ENCODE assay signal across 10 mouse cellular contexts in the genomic region with DNA sequence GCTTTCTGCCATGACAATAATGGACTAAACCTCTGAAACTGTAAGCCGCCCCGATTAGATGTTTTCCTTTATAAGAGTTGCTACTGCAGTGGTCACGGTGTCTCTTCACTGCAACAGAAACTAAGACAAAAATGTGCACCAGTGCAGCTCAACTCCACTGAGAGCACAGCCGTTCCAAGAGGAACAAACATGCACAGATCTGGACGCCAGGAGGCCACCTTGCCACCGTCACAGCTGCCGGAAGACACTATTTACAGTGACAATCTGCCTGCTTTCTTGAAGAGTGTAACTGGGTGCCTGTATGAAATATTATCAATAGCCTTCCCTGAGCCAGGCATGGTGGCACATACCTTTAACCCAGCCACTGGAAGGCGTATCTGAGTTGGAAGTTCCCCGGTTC. TPM values are rescaled to one million over a fixed set of nuclear protein-coding genes. Genes with fewer than 3 reads are reported as not detected.
DNase-seq lines count a peak whose midpoint lies in the region; ATAC-seq and TF ChIP-seq lines count a peak whose summit lies in the region.
"Had no signal": no experiment of that assay in that cellular context is flagged by ENCODE, and none has a peak within 500 bp of the region (broad histone marks: within the 10 kb centered on the region; RNA-seq: fewer than 3 reads in every experiment).

No protein-coding gene starts in this region.

- 52% methylated on average over 9 of the region's 9 CpGs for WGBS in lung, adult 2 months
- WGBS in liver, embryonic 13.5 days (ENCODE audit: insufficient replicate concordance): 65% methylated on average over 9 of the region's 9 CpGs
- 75% methylated on average over 9 of the region's 9 CpGs for WGBS in stomach, postnatal 0 days

- peak overlapping the region; percentile 4; the same call in 1 of the 2 replicates for H3K9ac ChIP-seq in liver, embryonic 13.5 days
- no peak overlapping the region for H3K9ac ChIP-seq in stomach, postnatal 0 days (ENCODE audit: low read length)

- no peak for ATAC-seq in liver, embryonic 13.5 days (ENCODE audit: low read depth)
- no peak for ATAC-seq in stomach, postnatal 0 days (ENCODE audit: low FRiP score, low TSS enrichment)

- TF ChIP-seq CTCF in lung, adult 2 months (IDR thresholded peaks at IDR 0.05; ENCODE audit: insufficient read depth, low read length): peak; percentile 46
- no peak; the same call in 1 of the 2 replicates for TF ChIP-seq CTCF in stomach, postnatal 0 days (IDR thresholded peaks at IDR 0.05; ENCODE audit: low read depth)

- H3K27ac ChIP-seq in brown adipose tissue, adult 24 weeks (replicated peaks; ENCODE audit: low read depth, low read length): 0 out of 2 replicates have a peak overlapping the region, but pooled peaks have one; percentile 16
- peak overlapping the region; percentile 40; the same call in 1 of the 2 replicates for H3K27ac ChIP-seq in liver, embryonic 13.5 days
- 0 out of 2 replicates have a peak overlapping the region, but pooled peaks have one; percentile 31 for H3K27ac ChIP-seq in stomach, postnatal 0 days (replicated peaks)

- no peak for TF ChIP-seq POLR2A in lung, adult 2 months (IDR thresholded peaks at IDR 0.05; ENCODE audit: borderline replicate concordance, extremely low read depth, low read depth, low read length)

- H3K36me3 ChIP-seq in liver, embryonic 13.5 days: peaks cover 56% of the 10 kb centered on the region
- no peaks in the 10 kb centered on the region for H3K36me3 ChIP-seq in stomach, postnatal 0 days (ENCODE audit: control insufficient read depth, insufficient read depth, low read length)

- no peaks in the 10 kb centered on the region for H3K27me3 ChIP-seq in liver, embryonic 13.5 days
- no peaks in the 10 kb centered on the region for H3K27me3 ChIP-seq in stomach, postnatal 0 days (ENCODE audit: control insufficient read depth, insufficient read depth, low read length)

- H3K4me1 ChIP-seq in lung, adult 2 months (ENCODE audit: control insufficient read depth, insufficient read depth, low read length): peaks cover 33% of the 10 kb centered on the region
- peaks cover 50% of the 10 kb centered on the region for H3K4me1 ChIP-seq in brown adipose tissue, adult 24 weeks (ENCODE audit: control insufficient read depth, insufficient read depth, insufficient read length, low read length)
- peaks cover 99% of the 10 kb centered on the region for H3K4me1 ChIP-seq in liver, embryonic 13.5 days (replicated peaks)
- H3K4me1 ChIP-seq in stomach, postnatal 0 days (replicated peaks; ENCODE audit: control insufficient read depth, insufficient read depth): peaks cover 13% of the 10 kb centered on the region

- H3K9me3 ChIP-seq in liver, embryonic 13.5 days (replicated peaks): no peaks in the 10 kb centered on the region
- no peaks in the 10 kb centered on the region for H3K9me3 ChIP-seq in stomach, postnatal 0 days (ENCODE audit: control insufficient read depth, low read length)
- H3K9me3 ChIP-seq: G1E had no signal

- no peak for DNase-seq in lung, adult 2 months
- no peak for DNase-seq in lung, postnatal 25 days (ENCODE audit: low spot score)
- no peak for DNase-seq in liver, embryonic 13.5 days
- DNase-seq in stomach, postnatal 0 days (ENCODE audit: low spot score): no peak
- no peak for DNase-seq in adrenal gland, postnatal 4 days (ENCODE audit: low spot score in 2 of 2)
- no peak for DNase-seq in cerebellum, postnatal 36 days
- DNase-seq: cerebellum, adult 11 months; kidney, adult 9 months had no signal

- TF ChIP-seq EP300 in stomach, postnatal 0 days (optimal IDR thresholded peaks at IDR 0.05): no peak

- H3K4me3 ChIP-seq in lung, adult 2 months (replicated peaks; ENCODE audit: extremely low read depth, low read depth, low read length): no peak overlapping the region
- H3K4me3 ChIP-seq in brown adipose tissue, adult 24 weeks (ENCODE audit: insufficient read depth, low read depth, low read length): no peak overlapping the region
- H3K4me3 ChIP-seq in liver, embryonic 13.5 days (replicated peaks): no peak overlapping the region
- H3K4me3 ChIP-seq in stomach, postnatal 0 days (ENCODE audit: low read depth, low read length): no peak overlapping the region

- H3K4me2 ChIP-seq in liver, embryonic 13.5 days: no peak overlapping the region
- H3K4me2 ChIP-seq in stomach, postnatal 0 days (replicated peaks; ENCODE audit: low read depth): no peak overlapping the region

RNA-seq across cellular contexts. Expression of a gene that starts 6.8 kb away (rescaled TPM):
- polyA plus RNA-seq in lung, adult 2 months (2012; rRNA removed): 22.0 and 26.9 TPM in 2 replicates
- 23.0 and 30.9 TPM in 2 replicates for polyA plus RNA-seq in brown adipose tissue, adult 24 weeks (2012; ENCODE audit: insufficient read depth, insufficient read length, missing spikeins)
- 30.6 and 36.0 TPM in 2 replicates for polyA plus RNA-seq in liver, embryonic 13.5 days (2015; fragmentation: Nextera tagmentation; extraction: Ambion mirVana)
- polyA plus RNA-seq in stomach, postnatal 0 days (2015; fragmentation: Nextera tagmentation; extraction: Ambion mirVana): 34.0 and 35.9 TPM in 2 replicates
- total RNA-seq in adrenal gland, postnatal 4 days (2021): 100 to 1,000 TPM; 142 to 152 TPM
